Mouse (Mus musculus) right cerebral cortex, postnatal 4 days (tissue): ENCODE data around the gene Scube1.
A peak's percentile ranks its signal among the peaks of the same experiment; 100 is the strongest.

Source experiments
- DNase-seq: peaks from one replicate; pipeline ENCODE4 v3.0.0-alpha.2; 2022

Scube1 gene

GRCm38 (mm10) chr15:83709889-83710774, 14.7 kb downstream of the Scube1 start:
- DNase-seq = no peak

GRCm38 (mm10) chr15:83706528-83707199, 18.2 kb downstream of the Scube1 start:
- DNase-seq = no peak

- no peak for DNase-seq
Measured at GRCm38 (mm10) chr15:83700593-83700923, 24.3 kb downstream of the Scube1 start.

GRCm38 (mm10) chr15:83699834-83700592, 24.8 kb downstream of the Scube1 start:
- DNase-seq = no peak

- DNase-seq = no peak
Measured at GRCm38 (mm10) chr15:83699132-83699833, 25.5 kb downstream of the Scube1 start.

DNA sequence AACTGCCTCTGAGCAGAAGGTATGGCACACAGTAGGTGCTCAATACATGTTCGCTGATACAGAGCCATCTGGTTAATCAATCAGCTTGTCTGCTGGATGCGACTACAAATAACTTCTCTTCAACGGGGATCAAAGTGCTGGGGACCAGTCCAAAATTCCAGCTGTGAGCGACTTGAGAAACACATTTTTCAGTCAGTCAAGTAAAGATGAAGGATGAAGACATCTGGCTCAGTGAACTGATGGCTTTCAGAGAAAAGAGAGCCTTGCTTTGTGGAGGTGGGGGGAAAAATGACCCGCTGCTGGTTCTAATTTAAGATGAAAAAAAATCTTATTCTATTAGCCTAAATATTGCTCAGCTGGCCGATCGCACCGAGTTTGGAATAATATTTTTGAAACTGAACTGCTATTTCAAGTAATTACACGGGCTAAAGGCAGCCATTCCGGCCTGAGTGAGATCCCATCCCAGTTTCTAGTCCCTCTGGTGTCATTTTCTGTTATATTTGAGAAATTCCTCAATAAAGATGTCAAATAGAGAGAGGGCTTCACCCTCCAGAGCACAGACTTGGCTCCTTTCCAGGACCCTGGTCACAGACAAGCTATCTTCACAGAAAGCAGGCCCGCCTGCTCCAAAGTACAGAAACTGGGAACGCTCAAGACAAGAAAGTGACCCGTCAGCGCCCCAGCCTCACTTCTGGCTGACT, 28.0 kb downstream of the Scube1 start:
- no peak for DNase-seq

DNA sequence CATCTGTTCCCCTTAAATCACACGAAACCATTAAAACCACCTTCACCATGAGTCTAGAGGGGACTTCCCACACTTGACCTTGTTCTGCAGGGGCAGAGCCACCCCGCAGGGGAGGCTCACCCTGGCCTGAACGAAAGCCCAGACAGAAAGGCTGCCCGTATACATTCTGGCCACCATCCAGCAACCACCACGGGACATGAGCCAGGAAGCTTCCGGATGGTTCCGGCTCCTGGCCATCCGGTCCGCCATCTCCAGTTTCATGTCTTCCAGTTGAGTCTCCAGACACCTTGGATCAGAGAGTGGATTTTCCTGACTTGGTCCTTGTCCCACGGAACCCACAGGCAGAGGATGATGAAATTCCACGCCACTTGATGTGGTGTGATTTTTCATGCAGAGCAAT, 29.7 kb downstream of the Scube1 start:
- no peak for DNase-seq

DNA sequence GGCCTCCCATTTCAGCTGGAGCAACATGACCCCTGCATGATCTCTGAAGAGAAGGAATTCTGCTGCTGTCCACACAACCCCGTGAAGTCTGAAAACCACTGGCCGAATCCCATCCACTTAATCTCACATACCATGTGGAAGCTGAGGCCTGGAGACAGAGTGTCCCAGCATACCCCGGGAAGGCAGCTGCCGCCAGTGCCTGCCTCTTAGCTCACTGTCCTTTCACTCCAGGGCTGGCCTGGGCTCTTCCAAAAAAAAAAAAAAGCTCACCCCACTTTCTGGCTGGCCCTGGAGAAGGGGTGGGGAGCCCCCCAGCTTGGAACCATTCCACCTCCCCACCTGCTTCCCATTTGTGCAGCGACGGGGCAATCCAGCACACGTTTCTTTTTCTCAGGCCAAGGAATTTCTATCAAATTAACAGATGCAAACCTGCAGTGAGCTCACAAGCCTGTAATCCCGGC, 32.9 kb downstream of the Scube1 start:
- DNase-seq = no peak

DNA sequence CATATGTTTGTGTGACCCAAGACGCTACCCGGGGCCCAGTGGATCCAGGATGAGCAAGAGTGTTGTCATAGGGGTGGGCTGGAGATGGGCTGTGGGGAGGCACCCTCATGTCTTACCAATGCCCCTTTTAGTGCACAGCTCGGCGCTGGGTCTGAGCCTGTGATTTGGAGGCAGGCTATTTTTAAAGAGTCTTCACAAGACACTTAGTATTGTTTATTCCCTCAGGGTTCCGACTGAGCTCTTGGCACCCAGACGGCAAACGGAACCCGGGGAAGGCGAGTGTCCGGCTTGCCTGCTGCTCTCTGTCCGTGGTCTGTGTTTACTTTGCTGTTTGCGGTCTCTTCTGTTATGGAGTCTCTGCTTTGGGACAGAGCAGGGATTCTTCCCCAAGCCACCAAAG, 34.9 kb downstream of the Scube1 start:
- no peak for DNase-seq

- DNase-seq = no peak
Measured at GRCm38 (mm10) chr15:83686601-83687000, 38.2 kb downstream of the Scube1 start.

DNA sequence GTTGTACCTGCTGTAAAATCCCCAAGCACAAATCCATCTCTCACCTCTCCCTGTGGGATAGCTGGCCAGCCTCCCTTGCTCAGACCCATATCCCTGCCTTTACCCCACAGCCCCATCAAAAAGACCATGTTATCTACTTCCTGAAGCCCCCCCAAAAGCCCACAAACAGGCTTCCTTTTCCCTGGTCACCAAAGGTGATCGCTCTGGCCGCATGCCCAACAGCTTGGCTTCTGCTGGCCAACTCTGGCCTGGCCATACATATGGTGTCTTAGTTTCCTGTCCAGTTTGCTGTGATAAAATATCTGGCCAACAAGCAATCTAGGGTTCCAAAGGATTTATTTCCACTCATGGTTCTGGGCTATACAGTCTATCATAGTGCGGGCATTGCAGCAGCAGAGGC, 38.9 kb downstream of the Scube1 start:
- no peak for DNase-seq

GRCm38 (mm10) chr15:83683051-83683561, 41.7 kb downstream of the Scube1 start:
- no peak for DNase-seq

GRCm38 (mm10) chr15:83680300-83680699, 44.5 kb downstream of the Scube1 start:
- no peak for DNase-seq

DNA sequence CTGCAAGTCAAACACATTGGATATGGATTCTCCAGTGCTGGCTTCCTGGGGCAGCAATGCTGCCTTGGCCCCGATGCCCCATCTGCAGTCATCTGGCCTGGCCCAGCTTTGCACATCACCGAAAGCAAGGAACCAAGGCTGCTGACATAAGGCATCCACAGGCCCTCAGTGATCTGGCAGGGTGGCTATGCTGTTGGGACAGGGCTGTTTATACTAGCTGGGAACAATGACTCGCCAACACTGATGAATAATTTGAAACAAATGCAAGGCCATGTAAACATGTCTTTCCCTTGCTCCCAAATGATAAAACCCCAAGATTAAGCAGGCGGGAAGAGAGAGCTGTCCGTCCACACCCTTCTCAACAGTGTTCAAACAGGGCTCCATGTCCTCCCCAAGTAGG, 45.1 kb downstream of the Scube1 start:
- DNase-seq = no peak

- DNase-seq = no peak
Measured at GRCm38 (mm10) chr15:83678606-83679005, 46.2 kb downstream of the Scube1 start.

- no peak for DNase-seq
Measured at GRCm38 (mm10) chr15:83678089-83678488, 46.7 kb downstream of the Scube1 start.

- no peak for DNase-seq
Measured at GRCm38 (mm10) chr15:83677098-83677497, 47.7 kb downstream of the Scube1 start.

DNA sequence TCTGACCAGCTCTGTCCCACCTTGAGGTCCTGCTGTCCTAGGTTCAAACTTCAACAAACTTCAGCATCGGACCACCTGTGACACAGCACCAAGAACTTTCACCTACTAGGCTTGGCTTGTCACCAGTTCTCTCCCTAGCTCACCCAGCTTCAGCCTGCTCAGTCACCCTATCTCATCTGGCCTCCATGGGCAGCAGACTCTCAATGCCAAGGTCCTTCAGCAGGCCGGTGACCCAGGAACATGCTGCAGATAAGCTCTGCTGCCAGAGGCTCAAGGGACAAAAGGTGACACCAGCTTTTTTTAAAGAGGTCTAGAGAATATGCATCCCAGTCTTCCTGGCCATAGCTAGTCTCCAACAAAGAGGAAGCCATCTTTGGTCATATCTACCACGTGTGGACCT, 48.5 kb downstream of the Scube1 start:
- no peak for DNase-seq

DNA sequence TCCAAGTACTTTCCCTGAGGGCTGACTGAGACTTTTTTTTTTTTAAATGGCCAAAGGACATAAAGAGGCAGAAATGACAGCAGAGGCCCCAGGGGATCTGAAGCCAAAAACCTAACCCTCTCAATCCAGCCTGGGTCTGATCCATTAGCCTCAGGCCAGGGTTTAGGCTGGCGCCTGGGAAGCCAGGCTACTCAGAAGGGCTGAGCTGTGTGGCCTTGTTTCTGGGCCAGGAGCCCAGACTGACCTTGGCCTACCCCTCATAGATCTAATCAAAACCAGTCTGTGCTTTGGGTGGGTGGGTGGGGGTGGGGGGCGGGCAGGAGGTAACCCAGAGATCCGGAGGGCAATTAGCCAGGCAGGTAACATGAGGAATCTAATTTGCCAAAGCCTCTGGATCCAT, 51.2 kb downstream of the Scube1 start:
- no peak for DNase-seq

GRCm38 (mm10) chr15:83667501-83667900, 57.3 kb downstream of the Scube1 start:
- DNase-seq = no peak

- no peak for DNase-seq
Measured at GRCm38 (mm10) chr15:83666418-83666817, 58.4 kb downstream of the Scube1 start.

DNA sequence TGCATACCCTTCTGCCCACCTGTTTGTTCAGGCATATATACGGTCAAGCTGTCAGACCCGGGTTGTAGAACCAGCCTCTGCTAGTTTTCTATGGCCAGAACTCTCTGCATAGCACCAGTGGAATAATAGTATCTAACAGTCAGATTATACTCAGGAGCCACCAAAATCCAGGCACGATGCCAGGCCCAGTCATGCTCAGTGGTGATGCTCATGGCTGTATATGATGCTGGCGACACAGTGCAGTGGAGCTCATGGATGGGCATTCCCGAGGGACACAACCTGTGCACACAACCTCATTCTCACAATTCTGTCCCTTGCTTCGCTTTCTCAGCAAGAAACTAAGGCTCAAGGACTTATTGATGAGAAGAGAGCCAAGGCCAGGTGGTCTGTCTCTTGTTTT, 58.8 kb downstream of the Scube1 start:
- DNase-seq = peak; percentile 53
